Mouse (Mus musculus): Measurements from ENCODE around the gene Fyb2.
A peak's percentile ranks its signal among the peaks of the same experiment; 100 is the strongest.

Gene Fyb2

DNA sequence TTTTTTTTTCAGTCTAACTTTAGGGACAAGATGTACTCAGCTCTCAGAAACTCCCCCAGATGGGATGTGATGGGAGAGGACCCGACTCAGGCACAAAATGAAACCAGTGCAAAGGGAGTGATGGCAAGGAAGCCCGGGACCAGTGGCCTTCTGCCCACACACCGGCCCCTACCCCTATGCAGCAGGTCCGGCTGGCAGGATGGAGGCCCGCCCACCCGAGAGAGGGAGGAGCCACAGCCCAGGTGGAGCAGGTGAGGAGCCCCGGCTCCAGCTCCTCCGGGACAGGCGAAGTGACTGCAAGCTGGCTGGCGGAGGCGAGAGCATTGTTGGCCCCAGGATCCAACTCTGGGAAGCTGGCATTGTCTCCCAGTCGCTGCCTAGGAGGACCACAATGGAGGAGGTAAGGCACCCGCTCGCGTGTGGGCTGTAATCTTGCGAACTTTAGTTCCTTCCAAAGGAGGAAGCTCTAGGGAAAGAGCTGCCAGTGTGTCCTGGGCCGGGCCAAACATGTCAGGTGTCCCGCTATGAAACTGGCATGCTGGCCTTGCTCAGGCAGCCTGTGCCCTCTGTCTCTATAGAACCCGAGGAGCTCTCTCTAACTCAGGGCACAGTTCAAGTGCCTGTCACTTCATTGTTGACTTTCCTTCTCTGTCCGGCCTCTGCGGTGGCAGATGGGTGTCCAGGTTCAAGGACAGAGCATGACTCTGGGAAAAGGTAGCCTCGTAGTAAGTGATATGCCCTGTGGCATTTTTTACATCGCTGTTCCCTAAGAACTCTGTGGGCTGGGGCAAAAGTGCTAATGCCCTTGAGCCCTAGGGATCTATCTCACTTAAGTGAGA is at the start of gene Fyb2:
Gene Fyb2, plus strand, starts transcription at position 166 of the 839 bp plus-strand sequence.
- no peak for DNase-seq (ENCODE audit: low spot score)

DNA sequence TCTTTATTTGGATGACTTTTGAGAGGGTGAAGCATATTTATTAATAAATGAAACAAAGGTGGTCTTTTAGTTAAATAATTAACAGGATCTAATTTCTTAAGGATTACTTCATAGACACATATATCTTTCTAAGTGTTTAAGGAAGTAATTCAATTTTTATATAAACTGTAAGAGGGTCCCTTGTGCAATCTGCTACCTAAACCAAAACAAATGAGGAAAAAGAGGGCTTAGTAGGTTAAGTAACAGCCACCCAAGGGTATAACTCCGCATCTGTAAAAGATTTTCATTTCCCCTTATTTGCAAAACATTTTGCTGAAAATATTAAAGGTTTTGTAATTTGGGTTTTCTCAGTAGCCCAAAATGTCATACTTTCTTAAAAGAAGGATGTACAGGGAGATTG is 48.9 kb upstream of the Fyb2 start:
- no peak for DNase-seq (ENCODE audit: low spot score)

DNA sequence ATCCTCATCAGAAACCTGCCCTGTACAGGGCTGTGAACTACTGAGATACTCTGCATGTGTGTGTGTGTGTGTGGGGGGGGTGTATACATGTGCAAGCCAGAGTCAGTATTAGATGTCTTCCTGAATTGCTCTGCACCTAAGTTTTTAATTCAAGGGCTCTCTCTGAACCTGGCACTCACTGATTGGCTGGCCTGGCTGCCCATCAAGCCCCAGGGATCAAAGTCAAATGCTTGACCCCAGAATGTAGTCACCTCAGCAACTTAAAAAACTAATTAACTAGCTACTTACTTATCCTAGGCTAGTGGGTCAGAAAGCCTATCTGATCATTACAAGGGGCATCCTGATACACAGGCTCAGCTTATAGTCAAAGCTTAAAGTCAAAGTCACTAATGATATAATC is 43.7 kb upstream of the Fyb2 start:
- no peak for DNase-seq (ENCODE audit: low spot score)

DNA sequence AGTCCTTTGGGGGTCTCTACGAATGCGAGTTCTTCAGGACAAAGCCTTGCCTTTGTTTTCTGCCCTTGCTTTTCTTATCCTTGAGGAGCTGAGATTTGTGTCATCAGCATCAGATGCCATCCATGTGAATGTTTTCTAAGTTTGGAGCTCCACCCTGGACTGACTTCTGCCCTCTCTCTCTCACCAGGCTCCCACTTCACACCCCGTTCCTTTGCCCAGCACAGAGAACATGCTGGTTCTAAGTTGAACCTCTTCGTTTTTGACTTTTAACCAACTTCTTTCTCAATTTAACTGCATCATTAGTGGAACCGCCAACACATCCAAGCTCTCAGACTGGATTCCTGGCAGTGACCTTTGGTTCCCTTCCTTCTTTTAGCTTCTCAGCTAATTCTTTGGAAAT is 43.1 kb upstream of the Fyb2 start:
- no peak for DNase-seq (ENCODE audit: low spot score)

DNA sequence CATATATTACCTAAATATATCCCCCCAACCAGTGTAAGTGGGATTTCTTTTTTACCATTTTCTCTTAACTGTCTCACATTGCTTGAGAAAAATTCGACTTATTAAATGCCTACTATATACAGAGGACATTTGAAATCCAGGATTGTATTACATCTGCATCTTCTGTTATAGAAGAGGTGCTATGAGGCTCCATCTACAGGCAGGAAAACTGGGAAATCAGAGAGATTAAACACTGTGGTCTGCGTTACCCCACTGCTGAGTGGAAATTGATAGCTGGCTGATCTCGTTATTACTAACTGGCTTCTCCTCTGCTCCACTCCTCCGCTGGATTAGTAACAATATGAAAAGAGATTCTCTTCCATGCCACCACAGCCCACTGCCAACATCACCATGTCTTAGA is 37.4 kb upstream of the Fyb2 start:
- no peak for DNase-seq (ENCODE audit: low spot score)

DNA sequence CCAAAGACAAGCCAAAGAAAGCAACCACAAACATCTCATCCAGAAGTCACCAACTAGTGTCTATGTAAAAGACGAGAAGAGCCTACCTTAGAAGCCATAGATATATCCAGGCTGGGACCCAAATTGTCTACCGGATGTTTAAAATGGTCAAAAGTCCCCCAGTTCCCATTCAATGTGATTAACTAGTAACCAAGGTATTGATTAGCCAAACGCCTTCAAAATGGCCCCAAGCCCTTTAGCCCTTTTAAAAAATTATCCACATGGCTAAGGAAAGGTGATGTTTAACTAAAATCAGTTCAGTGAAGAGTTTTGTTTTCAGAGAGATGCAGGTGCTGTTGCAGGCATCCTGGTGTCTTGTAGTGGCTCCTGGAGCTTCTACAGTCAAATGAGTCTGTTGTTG is 36.9 kb upstream of the Fyb2 start, which contains the start of gene C8a:
Gene C8a, minus strand, starts transcription at position 76 of the 400 bp plus-strand sequence.
- no peak for DNase-seq (ENCODE audit: low spot score)

DNA sequence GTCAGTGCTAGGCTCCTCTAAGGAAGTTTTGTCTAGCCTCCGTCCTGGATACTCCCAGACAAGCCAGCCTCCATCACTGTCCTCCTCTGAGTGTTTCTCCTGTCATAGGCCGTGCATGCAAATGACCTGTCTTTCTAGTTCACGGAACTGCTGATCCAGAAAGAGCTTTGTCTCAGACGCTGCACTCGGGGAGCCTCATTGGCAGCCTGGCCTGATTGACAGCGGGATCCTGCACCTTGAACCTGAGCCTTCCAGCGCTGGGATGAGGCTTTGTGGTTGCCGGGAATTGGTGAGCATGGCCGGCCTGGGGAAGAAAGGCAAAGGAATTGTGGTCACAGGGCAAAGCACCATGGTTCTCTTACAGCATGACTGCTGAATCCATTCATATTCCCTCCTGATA is 25.8 kb upstream of the Fyb2 start:
- peak; percentile 15 for DNase-seq (ENCODE audit: low spot score)

DNA sequence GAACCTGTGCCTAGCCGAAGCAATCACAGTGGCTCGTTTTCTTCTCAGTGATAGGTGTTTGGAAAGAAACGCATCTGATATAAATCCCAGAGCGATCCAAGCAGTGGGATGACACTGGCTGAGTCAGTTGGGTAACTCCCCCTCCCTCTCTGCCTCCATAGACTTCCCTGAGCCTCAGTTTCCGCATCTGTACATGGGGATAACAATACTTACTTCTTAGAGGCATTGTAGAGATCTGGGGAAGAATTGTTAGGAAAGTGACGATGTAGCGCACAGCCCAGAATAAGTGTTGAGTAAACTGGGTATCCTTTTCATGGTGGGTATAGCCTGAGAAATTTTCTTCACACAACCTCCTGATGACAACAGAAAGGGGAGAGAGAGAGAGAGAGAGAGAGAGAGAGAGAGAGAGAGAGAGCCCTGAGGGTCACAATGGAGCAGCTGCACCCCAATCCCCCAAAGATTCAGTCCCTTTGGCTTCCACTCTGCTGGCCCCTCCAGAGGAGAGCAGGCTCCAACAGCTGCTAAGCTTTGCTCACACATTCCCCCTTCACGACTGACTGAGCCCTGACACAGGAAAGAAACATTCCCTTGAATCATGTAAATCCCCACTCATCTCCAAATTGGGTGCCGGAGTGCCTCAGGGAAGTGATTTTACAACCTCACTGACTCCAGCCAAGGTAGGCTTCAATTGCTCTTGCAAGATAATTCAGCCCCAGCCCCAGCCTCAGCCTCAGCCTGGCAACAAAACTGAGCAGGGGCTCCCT is 24.6 kb upstream of the Fyb2 start:
- no peak for DNase-seq (ENCODE audit: low spot score)

DNA sequence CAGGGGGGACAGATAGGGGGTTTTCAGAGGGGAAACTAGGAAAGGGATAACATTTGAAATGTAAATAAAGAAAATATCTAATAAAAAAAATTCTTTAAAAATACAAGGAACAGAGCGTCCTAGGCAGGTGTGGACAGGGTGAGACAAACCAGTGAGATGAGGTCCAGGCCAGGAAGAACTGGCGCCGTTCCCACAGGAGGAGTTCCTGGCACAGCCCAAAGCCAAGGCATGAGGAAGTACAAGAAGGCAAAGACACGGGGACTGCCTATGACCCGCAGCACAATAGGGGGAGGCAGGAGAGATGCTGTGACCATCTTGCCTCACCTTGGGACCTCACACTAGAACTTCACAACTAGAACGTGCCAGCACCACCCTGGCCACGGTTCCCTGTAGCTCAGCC is 21.5 kb upstream of the Fyb2 start:
- no peak for DNase-seq (ENCODE audit: low spot score)

DNA sequence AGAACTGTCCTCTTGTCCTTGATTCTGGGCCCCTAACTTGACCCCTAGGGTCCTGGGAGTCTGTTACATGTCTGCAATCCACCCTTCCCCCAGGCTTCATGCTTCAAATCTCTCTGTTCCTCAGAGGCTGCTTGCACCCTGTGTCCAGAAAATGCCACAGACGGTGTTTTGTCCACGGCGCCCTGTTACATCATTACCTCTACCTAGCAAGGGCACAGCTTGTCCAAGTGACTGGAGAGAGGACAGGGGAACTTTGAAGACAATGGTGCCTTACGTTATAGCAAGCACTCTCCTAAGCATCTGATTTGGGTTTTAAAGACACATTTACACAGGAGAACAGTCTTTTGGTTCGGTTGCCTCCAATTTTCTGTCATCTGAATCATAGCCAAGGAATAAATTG is 19.7 kb upstream of the Fyb2 start:
- DNase-seq (ENCODE audit: low spot score), result no peak

DNA sequence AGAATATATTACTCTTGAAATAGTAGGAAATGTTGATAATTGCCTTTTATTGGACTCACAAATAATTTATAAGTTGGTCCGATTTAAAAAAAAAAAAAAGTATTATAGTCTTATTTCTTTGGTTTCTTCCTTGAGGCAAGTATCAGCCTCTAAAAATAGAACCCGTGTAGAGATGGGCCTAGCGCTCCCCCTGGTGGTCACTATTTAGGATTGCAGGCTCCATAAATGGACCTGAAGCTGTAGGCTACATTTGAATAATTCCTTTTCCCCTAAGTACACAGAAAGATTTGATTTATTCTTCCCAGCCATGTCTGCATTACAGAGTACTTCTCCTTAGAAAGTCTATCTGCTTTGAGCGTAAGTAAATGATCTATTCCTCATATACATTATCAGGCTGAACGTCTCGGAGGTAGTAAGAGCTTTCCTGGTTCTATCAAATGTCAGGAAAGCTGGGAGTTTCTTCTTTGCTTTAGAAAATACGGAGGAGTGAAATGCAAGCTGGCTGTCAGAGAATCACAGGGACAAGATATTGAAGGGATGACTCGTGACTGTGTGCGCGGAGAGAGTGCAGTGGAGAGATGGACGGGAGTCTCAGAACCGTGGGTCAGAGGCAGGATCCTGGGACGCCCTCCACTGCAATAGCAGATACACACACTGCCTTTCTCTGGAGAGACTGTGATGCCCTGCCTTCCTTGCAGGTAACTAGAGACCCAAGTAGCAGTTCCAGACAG is 19.1 kb upstream of the Fyb2 start:
- peak; percentile 78 for DNase-seq (ENCODE audit: low spot score)

DNA sequence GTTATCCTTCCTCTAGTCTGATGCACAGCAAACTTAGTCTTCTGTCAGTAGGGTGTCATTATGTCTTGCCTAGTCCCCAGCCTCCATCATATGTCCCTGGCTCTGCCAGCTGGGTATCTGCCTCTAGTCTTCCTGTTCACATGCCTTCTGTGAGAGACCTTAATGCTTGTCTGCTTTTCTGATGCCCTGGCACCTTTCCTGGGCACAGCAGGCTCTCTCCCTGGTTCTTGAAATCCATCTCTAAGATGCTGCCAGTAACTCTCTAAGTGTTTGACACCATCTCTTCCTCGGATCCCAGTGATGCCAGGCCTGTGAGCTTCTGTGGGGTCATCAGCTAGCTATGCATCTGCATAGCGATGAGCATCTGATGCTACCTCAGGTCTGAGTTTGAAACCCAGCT is 10.4 kb upstream of the Fyb2 start:
- no peak for DNase-seq (ENCODE audit: low spot score)

DNA sequence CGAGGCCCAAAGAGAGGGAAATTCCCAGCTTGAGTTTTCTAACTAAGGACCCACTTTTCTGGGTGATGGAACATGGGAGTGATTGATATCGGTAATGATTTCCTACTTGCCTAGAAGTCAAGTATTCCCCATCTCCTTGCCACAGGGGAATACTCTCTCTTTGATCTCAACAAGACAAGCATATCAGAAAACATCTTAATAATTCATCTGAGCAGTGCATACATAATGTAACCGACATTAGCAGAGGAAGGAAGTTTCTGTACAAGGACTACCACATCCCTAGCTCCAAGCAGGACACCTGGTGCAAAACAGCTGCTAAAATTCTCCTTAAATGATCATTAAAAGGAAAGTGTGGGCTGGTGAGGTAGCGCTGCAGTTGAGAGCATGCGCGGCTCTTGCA is 8.2 kb upstream of the Fyb2 start:
- DNase-seq (ENCODE audit: low spot score), result no peak

DNA sequence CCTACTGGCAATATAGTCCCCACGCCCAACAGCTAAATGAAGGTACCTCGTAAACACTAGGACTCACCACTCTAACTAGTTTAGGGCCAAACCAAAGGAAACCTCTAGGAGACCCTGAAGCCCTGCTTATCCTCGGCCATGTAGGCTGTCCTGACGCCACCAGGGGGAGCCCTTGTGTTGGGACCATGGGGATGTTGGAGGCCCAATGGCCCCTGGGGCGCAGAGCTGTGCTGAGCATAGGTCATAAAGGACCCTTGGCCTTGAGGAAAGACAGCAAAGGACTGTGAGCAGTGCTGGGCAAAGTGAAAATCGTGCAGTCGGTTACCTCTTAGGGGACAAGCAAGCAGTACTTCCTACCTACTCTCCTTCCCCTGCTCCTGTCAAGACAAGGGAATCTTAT is 1.6 kb upstream of the Fyb2 start:
- peak; percentile 87 for DNase-seq (ENCODE audit: low spot score)

DNA sequence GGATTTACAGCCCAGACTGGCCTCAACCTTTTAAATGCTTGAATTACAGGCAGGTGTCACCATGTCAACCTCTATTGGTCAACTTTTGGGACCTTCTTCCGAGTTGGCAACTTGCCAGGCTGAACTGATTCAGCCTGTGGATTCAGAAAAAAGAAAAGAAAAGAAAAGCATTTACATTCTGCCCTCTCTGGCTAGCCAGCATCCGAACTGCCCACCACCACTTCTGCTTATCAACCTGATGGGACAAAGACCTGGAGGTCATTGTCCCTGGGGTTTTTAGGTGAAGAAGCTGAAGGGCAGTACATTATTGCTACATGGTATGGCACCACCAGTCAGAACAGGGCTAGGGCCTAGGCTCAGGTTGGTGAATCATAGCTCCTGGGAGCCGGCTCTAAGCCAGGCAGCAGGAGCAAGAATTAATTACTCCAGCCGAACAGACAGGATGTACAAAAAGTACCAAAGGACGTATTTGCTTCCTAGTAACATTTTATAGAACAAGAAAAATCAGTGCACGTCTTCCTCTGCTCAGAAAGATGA is 1.5 kb downstream of the Fyb2 start:
- no peak for DNase-seq (ENCODE audit: low spot score)

DNA sequence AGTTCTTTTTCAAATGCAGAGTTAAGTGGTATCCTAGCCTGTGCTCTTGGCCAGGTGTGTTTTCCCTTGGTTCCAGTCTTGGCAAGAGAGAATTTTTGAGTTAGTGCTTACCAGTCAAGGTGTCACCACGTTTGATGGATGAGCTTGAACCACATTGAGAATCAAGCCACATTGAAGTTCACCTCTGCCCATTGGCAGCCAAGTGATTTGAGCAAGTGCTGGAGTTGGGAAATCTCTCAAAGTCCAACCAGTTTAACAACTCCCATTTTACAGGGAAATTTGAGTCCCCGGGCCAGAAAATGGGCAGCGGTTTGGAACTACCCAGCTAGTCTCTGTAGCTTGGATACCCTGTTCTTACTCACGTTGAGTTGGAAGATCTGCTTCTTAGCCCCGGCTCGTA is 4.8 kb downstream of the Fyb2 start:
- DNase-seq (ENCODE audit: low spot score), result no peak

DNA sequence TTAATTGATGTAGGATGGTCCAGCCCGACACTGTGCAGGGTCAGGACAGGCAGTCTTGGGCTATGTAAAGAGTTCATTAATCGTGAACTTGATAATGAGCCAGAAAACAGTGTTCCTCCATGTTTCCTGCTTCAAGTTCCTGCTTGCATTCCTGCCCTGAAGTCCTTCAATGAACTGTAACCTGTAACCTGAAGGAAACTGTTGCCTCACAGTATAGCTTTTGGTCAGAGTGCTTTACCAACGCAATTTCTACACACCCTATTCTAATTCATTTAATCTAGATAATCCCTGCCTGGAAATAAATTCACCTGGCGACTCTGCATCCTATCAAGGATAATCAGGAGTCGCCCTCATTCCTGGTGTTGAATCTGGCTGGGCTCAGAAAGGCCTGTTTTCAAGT is 12.1 kb downstream of the Fyb2 start:
- DNase-seq (ENCODE audit: low spot score), result no peak

DNA sequence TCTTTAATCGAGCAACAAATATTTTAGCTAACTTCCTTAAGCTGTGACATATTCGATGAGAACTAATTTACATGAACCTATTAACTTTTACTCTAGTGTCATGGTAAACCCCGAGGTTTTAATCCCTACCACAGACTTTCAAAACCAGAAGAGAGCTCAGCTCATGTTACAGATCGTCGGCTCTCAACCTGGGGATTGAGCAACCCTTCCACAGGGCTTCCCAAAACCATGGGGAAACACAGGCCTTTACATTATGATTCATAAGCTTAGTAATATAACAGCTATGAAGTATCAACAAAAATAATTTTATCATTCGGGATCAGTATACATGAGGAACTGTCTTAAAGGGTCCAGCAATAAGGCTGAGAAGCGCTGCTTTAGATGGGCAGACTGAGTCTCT is 15.9 kb downstream of the Fyb2 start:
- DNase-seq (ENCODE audit: low spot score), result no peak

DNA sequence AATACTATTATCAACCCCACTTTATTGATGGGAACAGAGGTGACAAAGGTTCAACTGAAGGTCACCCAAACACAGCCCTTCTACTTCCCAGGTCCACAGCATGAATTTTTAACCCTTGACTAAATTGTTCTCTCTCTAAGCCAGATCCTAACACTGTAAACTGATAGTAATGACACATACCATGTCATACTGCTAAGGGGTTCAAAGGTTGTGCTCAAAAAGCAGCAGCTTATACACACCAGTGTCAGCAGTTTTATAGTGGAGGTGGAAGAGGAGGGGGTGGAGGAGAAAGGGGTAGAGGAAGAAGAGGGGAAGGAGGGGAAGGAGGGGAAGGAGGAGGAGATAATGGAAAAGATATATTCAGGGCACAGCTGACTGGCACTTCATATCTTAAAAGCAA is 20.4 kb downstream of the Fyb2 start:
- no peak for DNase-seq (ENCODE audit: low spot score)

DNA sequence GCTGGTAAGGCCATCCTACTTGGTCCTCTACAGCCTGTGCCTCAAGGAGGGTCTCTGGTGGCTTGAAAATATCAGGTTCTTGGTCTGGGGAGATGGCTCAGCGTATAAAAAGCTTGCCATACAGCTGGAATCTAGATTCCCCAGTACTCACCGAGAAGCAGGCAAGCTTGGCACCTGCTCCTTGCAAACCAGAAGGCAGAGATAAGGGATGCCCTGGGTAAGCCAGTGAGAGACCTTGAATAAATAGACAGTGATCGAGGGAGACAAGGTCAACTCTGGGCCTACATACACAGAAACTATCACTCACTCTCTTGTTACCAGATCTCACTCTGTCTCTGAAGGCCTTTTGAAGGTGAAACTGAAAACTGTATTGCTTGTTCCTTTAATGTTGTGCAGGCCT is 21.7 kb downstream of the Fyb2 start:
- no peak for DNase-seq (ENCODE audit: low spot score)

DNA sequence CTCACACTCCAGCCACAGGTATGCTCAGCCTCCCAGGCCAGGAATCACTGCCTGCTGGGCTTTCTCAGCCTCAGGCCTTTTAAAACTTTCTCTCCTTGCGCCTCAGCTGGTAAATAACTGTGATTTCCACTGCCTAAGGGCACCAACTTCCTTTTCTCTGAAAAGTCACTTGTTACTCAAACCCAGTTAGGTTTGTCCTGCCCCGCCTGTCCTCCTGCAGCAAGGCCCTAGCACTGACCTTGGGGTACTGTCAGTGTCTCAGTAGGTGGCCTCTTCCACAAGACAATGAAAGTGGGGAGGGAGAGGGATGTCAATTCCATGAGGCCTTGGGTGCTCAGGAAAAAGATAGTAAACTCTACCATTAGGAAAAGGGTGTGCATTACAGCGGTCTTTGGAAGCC is 22.2 kb downstream of the Fyb2 start:
- no peak for DNase-seq (ENCODE audit: low spot score)

DNA sequence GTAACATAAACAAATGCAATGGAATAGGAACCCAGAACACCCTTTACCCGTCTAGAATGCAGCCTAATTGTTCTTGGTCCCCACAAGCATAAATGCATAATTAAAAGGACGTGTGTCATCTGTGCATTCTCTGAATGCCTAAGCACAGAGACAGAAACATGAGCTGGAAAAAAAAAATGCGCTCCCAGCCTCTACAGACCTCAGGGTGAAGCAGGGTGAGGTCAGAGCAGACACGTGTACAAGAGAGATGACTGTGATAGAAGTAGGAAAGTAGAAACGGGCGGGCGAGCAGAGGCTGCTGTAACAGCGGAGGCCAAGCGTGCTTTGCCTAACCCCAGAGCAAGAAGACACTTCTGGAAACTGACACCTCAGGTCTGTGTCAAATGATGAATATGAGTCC is 22.8 kb downstream of the Fyb2 start:
- DNase-seq (ENCODE audit: low spot score), result peak; percentile 14

DNA sequence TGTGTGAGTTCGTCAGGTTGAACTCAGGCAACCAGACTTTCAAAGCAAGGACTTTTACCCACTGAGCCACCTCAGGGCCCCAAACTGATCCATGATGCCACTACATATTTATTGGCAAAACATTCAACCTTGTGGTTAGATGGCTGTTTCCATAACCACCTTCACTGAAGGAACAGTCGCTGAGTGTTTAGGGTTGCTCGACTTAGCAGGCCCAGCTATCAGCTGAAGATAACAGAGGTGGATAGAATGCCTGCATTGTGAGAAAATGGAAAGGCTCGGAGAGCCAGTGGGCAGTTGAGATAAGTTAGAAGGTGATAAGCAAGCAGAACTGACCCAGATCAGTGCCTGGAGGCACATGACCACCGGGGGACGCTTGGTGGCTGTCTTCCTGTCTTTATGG is 26.3 kb downstream of the Fyb2 start:
- DNase-seq (ENCODE audit: low spot score), result no peak
